Mouse (Mus musculus): ENCODE data around the gene Kpna1.

GRCm38 (mm10) chr16:36008396-36008795, 29.8 kb downstream of the Kpna1 start:
- no peak for TF ChIP-seq CTCF (IDR thresholded peaks at IDR 0.05; ENCODE audit: low read depth)
- no peak for TF ChIP-seq EP300 (IDR thresholded peaks at IDR 0.05; ENCODE audit: low read depth)

All from liver, embryonic 14.5 days (tissue).